Mouse (Mus musculus): ENCODE measurements around the gene Eps15.
A peak's percentile ranks its signal among the peaks of the same experiment; 100 is the strongest.

Gene Eps15

DNA sequence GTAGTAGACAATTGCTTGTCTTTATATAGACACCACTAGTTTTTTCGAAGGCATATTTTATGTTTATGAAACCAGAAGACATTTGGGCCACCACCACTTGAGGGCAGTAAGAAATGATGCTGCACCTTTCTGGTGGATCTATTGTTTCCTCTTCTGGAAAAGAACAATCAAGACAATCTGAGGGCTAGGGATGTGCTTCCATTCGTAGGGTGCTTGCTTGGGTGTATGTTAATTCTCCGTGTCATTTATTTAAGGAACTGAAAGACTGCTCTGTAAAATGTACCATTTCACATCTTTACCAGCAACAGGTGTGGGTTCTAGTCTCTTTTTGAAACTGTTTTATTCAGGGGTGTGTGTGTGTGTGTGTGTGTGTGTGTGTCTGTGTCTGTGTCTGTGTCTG lies 11.2 kb upstream of the Eps15 start:
- no peak for DNase-seq (ENCODE audit: low read depth, low spot score)

DNA sequence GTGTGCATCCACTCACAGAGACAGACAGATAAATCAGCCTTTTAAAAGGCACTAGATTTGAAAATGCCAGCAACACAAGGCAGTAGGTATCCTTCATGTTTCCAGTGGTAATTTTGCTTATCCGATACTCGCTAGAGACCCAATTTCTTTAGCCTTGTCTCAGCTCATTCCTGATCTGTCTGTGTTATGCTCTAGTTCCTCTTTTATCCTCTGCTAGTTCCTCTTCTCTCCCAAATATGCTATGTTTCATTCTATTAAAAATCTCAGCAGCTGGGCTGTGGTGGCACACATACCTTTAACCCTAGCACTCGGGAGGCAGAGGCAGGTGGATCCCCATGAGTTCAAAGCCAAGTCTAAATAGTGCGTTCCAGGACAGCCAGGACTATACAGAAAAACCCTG lies 8.3 kb upstream of the Eps15 start:
- no peak for DNase-seq (ENCODE audit: low read depth, low spot score)

DNA sequence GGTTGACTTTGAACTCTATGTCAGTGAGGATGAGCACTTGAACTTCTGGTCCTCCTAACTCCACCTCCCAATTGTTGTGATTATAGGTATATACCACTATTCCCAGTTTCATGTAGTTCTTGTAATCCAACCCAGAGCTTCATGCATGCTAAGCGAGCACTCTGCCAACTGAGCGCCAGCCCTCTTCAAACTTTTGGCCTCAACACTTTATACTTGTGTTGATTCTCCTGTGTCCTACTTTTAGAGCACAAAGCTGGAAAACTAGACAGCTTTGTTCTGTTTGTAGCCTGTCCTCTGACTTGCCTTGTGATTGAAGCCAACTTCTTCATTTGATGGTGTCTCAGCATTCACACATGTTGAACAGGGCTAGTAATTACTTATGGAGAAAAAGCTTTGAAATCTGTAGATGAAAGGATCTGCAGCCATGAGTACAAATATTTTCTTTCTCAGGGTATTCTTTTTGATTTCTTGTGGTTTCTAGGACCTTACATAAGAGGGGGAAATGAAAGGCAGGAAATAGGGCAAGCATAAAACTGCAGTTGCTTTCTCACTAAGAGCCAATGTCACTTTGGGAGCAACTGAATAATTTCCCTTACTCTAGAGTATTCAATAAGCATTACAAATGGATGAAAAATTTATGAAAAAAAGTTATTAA lies 6.4 kb upstream of the Eps15 start:
- no peak for DNase-seq (ENCODE audit: low read depth, low spot score)

DNA sequence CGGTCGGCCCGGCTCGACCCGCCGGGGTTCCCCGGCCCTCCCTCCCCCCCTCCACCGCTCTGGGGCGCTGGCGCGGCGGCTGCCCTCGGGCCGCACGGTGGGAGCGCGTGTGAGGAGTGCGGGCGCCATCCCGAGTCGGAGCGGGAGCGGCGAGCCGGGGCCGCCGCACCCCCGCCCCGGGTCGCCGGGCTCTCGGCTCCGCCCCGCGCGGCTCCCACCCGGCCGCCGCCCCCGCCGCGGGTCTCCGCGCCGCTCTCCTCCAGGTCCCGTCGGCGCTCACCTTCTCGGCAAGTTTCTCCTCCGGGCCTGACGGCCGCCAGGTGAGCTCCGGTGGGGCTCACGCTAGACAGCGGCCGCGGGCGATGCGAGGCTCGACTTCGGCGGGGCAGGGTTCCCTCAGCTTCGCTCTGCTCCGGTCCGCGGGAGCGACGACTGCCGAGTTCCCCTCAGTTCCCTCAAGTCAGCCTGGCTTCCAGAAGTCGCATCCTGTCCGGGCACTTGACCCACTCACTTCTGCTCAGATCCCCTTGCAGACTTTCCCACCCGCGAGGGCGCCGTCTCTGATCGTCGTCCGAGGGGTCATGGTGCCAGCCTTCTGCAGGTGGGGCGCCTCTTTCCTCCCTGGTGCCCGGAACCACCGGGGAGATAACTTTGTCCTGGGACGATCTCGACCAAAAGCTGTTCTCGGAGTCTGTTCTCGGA lies 542 bp downstream of the Eps15 start:
- DNase-seq (ENCODE audit: low read depth, low spot score): peak; percentile 23

DNA sequence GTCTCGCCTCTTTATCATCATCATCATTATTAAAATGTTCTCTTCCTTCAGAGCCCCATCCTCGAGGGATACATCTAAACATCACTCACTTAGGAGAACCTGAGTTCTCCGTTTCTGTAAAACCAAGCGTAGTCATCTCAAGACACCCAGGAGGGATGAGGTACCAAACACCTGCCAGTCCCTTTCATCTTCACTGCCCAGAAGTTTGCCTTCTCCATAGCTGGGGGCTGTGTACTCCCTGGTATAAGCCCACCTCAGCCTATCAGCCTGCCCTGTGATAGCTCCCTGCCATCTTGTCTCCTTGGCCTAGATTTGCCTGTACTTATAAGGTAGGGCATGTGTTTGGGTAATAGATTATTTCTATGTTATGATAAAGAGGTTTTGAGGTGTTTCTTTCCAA lies 1.1 kb downstream of the Eps15 start:
- no peak for DNase-seq (ENCODE audit: low read depth, low spot score)

DNA sequence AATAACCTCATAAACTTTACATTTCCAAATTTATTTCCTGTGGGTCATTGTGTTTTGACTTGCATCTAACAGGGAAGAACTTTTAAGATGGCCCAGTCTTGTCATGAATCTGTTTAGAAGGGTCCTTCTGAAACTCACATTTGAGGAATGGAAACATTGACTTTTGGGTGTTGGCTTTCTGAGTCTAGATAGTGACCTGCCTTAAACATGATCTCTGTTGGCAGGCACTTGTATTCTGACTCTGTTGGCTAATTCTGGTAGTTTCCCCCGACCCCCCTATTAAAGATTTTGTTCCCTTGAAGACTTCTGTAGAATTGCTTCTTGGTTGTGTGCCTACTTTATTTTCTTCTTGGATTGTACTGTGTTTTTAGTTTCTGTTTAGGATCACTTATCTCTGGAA lies 1.9 kb downstream of the Eps15 start:
- no peak for DNase-seq (ENCODE audit: low read depth, low spot score)

DNA sequence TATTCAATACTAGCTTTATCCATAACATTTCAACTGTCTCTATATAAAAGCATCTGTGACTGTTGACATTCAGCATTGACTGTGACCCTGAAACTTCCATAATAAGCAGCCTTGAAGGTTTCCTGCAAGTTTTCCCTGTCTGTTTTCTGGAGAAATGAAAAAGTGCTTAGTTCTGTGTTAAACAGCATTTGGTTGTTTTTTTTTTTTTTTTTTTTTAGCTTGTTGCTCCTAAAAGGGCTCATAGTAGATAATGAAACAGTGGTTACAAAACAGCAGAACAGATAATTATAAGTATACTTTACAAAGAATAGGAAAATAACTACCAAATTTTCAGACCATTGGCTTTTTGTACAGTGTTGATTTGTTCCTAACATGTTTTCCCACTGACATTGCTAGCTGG lies 14.6 kb downstream of the Eps15 start:
- DNase-seq (ENCODE audit: low read depth, low spot score): no peak

DNA sequence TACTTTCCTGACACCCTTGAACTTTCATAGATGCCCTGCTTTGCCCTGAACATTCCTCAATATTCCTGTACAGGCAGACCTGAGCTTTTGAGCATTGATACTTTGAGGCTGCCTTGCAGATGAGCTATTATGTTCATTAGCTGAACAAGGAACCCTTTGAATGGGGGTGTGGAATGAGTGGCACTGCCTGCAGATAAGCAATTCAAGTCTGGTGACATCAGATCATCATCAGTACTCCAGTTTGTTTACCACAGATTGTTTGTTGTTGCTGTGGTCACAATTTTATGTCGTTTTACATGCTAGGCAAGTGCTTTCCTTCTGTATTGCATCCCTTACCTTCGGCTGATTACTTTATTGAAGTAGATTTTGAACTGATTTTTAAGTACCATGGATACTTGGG lies 16.4 kb downstream of the Eps15 start:
- no peak for DNase-seq (ENCODE audit: low read depth, low spot score)

DNA sequence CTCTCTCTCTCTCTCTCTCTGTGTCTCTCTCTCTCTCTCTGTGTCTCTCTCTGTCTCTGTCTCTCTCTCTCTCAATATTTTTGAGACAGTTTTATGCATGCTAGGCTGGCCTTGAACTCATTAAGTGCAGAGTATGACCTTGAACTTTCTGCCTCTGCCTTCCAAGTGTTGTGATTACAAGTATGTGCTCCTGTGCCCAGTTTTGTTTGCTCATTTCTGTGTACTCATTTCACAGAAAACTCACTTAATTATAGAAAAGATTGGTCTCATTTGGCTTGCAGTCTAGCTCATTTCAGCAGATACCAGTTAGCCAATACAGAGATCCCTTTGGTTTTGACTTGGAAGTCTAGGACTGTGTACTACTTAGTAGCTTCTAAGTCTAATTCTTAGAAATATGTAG lies 19.1 kb downstream of the Eps15 start:
- no peak for DNase-seq (ENCODE audit: low read depth, low spot score)

DNA sequence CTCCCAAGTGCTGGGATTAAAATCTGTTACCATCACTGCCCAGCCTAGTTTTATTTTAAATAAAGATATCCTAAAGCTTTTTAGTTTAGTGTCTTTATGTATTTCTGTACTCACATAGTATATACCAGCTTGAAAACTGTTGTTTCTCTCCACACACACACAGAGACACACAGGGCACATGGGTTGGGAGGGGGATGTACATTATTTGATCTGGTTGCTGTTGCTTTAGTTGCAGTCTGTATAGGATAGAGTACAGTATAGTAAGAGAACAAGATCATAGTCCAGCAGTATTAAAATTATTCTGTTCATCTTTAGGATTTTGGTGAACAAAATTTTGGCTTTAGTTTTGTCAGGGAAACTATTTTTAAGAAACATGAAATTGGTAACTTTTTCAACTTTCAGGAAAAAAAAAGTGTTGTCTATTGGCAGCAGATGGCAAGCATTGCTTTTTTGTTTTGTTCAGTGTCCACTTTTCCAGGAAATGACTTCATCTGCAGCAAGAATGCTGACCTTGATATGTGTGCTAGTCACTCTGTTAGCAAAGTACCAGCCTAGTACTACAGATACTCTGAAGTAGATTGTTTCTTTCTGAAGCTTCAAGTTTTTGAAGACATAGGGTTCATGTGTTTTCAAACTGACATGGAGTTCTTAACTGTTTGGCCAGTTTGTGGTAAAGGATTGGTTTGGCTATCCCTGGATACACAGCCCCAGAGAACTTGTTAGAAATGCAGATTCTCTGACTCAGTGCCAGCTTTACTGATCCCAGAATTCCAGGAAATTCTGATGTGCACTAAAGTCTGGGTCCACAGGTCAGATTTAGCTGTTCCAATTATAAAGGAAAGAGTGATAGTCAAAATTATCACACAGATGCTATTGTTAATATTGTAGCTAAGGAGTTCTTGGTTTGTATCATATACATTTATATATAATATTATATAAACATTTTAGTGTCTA lies 37.1 kb downstream of the Eps15 start:
- no peak for DNase-seq (ENCODE audit: low read depth, low spot score)

DNA sequence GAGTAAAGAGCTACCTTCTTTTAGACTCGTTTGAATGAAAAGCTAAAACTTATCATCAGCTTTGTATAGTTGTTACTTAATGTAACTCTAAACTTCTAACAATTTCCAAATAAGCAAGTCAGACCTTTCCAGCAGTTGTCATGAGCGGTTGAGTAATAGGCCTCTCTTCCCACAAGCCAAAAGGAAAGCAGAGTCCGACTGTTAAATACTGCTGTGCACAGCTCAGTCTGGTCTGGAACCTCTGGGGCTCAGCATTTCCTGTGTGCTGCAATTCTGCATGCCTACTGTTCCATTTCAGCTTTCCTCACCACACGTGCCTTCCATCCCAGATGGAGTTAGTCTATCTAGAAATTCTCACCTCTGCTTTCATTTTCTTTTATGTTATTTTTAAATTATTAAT lies 56.7 kb downstream of the Eps15 start:
- no peak for DNase-seq (ENCODE audit: low read depth, low spot score)

DNA sequence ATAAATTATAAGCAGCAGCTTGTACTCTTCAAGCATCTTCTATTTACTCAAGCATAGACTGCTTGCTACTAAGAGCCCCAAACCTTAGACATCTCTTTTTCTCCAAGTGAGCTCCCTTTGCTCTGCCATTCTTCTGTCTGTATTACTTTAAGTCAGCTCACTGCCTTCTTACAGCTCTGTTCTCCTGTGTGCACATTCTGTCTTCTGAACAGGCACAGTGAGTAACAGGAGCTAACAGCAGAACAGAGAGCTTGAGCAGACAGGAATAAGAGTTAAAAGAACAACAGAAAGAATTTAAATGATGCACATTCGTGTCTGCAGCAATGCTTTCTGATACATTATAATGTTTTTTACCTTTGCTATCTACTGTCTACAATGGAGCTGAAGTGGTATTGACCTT lies 61.2 kb downstream of the Eps15 start:
- DNase-seq (ENCODE audit: low read depth, low spot score): no peak

DNA sequence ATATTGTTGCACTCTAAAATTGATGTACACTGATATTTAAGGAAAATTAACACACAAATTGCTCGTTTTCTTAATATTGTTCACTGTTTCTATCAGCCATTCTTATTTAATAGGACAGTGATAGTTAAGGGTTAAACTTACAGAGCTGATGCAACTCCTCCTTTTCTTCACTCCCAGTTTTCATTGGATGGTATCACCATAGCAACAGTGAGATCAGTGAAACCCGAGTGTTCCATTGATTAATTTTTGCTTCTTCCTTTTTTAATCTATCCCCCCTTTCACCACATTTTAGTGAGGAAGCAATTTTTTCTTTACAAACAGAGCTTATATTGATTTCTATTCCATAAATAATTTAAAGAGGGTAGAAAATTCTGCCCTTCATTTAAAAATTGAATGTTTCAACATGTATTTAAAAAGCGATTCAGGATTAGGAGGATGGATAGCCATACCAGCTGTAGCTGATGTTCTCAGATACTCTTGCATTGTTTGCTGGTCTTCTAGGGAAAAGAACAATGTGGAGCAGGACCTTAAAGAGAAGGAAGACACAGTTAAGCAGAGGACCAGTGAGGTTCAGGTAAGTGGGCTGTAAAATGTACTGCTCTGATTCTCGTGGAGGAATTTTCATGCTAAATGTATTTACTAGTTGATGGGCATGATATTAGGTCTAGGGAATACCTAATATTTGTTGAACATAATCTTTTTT lies 62.9 kb downstream of the Eps15 start:
- peak; percentile 29 for DNase-seq (ENCODE audit: low read depth, low spot score)

DNA sequence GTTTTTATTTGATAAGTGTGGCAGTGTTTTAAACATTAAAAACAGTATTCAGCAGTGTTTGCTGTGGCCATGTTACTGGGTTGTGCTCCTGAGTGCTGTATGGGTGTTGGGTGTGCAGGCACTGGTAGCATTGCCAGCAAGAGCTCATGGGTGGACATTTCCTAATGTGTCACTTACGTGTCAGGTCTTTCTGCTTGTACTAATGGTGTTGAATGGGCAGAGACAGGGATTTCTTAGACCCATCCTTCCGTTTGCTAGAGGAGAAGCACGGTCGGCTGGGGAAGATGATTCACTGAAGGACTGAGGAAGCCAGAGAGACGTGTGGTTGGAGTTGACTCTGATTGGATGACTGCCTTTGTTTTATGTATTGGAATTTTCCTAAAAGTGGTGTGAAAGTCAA lies 63.8 kb downstream of the Eps15 start:
- no peak for DNase-seq (ENCODE audit: low read depth, low spot score)

DNA sequence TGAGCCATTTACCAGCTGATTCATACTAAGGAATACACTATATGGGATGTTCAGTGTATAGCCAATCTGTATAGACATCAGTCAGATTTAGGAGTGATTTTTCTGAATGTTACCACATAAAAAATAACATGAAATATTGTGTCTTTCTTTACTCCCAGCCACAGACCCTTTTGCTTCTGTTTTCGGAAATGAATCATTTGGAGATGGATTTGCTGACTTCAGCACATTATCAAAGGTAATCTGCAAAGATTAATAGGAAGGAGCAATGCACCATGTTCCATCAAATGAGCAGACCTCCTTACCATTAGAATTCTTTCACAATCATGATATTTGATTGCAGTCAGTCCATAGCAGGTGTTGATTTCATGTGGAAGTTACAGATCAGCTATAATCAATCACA lies 98.0 kb downstream of the Eps15 start:
- DNase-seq (ENCODE audit: low read depth, low spot score): no peak

DNA sequence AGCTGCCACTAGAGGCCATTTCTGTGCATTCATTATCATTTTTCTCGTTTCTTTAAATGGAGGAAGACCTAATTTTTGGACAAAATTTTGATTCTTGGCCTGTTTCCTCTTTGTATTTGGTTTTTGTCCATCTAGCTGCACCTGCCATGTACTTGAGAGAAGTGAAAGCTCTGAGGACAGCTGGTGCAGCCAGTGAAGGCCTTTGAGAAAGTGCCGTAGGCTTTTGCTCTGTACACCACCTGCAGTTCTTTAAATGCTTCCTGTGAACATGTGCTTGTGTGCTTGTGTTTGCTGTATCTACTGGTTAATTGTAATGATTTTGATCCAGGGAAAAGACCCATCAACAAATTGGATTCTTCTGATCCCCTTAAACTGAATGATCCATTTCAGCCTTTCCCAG lies 102.4 kb downstream of the Eps15 start:
- no peak for DNase-seq (ENCODE audit: low read depth, low spot score)

DNA sequence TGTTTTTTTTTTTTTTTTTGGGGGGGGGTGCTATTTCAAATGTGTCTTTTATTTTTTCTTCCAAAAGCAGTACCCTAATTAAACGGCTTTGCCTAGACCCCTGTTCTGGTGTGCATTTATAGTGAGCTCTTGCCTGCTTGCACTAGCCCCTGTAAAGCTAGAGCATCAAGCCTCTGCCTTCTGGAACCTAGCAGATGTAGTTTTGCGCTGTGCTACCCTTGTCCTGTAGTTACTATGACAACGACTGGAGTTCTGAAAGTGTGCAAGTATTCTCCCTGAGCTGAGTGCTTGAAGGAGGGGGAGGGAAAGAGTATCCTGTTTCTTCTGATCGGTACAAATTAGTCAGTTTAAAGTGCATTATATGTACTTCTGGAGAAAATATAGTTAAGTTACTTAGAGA lies 105.5 kb downstream of the Eps15 start:
- peak; percentile 31 for DNase-seq (ENCODE audit: low read depth, low spot score)

DNA sequence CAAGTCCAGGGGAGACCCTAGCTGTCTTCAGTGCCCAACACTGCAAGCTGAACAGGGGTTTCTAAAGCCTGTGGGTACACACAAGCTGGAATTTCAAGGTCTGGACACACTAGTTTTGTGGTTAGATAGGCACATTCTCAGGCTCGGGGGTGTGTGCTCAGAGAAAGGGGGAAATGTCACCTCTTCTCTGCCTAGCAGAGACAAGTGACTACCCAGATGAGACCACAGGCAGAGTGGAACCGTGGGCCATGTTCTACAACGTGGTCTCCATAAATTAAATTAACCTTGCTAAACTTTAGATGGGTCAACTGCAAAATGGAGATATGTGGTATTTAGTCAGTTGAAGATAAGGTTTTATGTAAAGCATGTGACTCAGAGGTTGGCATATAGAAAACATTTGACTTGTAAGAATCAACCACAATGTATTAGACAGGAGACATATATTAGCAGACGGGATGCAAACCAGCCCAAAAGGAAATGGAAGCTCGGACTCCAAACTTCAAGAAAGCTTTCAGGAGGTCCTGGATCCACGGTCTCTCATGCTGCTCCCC lies 113.2 kb downstream of the Eps15 start:
- no peak for DNase-seq (ENCODE audit: low read depth, low spot score)

DNA sequence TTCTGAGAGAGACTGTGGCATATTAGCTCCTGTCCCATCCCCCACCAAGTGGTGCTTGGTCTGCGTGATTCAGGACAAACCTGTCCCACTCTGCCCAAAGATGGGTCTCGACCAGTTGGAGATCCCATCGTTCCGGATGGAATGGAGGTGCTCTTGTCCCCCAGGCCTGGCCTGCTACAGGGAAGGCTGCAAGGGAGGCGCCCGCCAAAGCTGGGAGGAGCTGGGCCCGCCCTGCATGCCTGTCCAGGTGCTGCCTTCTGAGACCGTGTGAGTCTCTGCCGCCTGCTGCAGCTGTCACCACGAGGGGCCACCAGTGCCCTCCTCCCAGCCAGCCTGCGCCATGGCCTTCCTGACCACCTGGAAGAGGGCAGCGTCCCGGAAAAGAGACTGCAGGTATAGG lies 113.8 kb downstream of the Eps15 start:
- no peak for DNase-seq (ENCODE audit: low read depth, low spot score)

DNA sequence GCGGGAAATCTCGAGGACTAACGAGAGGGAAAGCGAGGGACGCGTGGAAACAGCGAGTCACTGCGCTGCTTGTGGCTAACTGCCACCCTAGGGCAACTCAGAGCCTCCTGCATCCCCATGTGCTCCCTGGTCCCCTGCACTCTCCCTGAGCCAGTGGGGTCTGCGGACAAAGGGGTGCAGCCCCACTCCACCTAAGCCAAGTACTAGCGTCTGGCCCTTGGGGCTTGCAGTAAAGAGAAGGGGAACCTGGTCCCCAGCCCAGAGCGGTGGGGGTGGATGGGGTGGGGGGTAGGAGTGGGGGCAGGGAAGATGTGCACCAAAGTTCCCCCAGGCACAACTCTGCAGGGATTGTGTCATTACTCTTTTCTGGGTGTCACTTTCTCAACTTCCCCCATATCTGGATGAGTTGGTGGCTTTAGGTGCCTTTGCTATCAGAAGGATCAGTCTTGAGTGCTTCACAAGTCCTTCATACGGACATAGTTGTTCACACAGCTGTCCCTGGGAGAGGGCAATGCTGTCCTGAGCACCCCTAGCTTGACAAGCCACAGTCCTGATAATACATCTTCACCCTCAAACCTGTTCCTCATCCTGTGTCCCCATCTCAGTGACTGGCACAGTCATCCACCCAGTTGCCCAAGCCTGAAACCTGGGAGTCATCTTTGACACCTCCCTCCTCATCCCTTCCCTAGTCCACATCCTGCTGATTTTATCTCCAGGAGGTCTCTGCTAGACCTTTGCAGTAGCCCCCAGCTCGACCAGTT lies 114.4 kb downstream of the Eps15 start:
- DNase-seq (ENCODE audit: low read depth, low spot score): no peak

Measured in mesoderm, embryonic 11.5 days (tissue).